Mouse (Mus musculus): ENCODE data around the gene Ccr3. TPM values are rescaled to one million over a fixed set of nuclear protein-coding genes. Genes with fewer than 3 reads are reported as not detected.
"Not testable (repeated sequence)": the region's sequence is repeated elsewhere in the genome, so short reads cannot be mapped to it uniquely, and the experiment has no call there.

The Ccr3 gene
- polyA plus RNA-seq, 1 experiment from 2014 or later: not detected

- DNase-seq (ENCODE audit: low spot score): no peak
- no peak overlapping the region for H3K9ac ChIP-seq (ENCODE audit: low read depth, low read length)
- no peaks in the 10 kb centered on the region for H3K9me3 ChIP-seq (replicated peaks; ENCODE audit: low read length)
- no peaks in the 10 kb centered on the region for H3K4me1 ChIP-seq (replicated peaks; ENCODE audit: insufficient read depth, low read length)
- no peak overlapping the region for H3K4me2 ChIP-seq (ENCODE audit: low read length)
- no peaks in the 10 kb centered on the region for H3K27me3 ChIP-seq (ENCODE audit: insufficient read depth, low read length)
- no peak for ATAC-seq (replicated peaks; ENCODE audit: low FRiP score, low read depth)
- no peaks in the 10 kb centered on the region for H3K36me3 ChIP-seq (ENCODE audit: insufficient read depth, low read length)
- TF ChIP-seq CTCF (IDR thresholded peaks at IDR 0.05; ENCODE audit: low read depth): no peak
- no peak overlapping the region for H3K27ac ChIP-seq
- no peak overlapping the region for H3K4me3 ChIP-seq (replicated peaks; ENCODE audit: low read depth, low read length)
These were observed 44.9 kb downstream of the Ccr3 start for GRCm38 (mm10) chr9:124066572-124067103.

GRCm38 (mm10) chr9:124068098-124069058 lies 46.6 kb downstream of the Ccr3 start:
- 56% methylated on average over 2 of the region's 2 CpGs for WGBS
- H3K36me3 ChIP-seq (ENCODE audit: insufficient read depth, low read length): no peaks in the 10 kb centered on the region
- no peak overlapping the region for H3K4me2 ChIP-seq (ENCODE audit: low read length)
- no peak overlapping the region for H3K4me3 ChIP-seq (replicated peaks; ENCODE audit: low read depth, low read length)
- DNase-seq (ENCODE audit: low spot score): no peak
- no peak overlapping the region for H3K9ac ChIP-seq (ENCODE audit: low read depth, low read length)
- H3K27ac ChIP-seq: no peak overlapping the region
- no peaks in the 10 kb centered on the region for H3K4me1 ChIP-seq (replicated peaks; ENCODE audit: insufficient read depth, low read length)
- no peaks in the 10 kb centered on the region for H3K27me3 ChIP-seq (ENCODE audit: insufficient read depth, low read length)
- H3K9me3 ChIP-seq (replicated peaks; ENCODE audit: low read length): no peaks in the 10 kb centered on the region
- no peak for ATAC-seq (replicated peaks; ENCODE audit: low FRiP score, low read depth)
- no peak for TF ChIP-seq CTCF (IDR thresholded peaks at IDR 0.05; ENCODE audit: low read depth)

GRCm38 (mm10) chr9:124071506-124071905 lies 49.7 kb downstream of the Ccr3 start:
- Histone ChIP-seq H3K27me3 (ENCODE audit: insufficient read depth, low read length) (no peaks in the 10 kb centered on the region), H3K9ac (ENCODE audit: low read depth, low read length) (no peak overlapping the region), H3K4me3 (replicated peaks; ENCODE audit: low read depth, low read length) (no peak overlapping the region), H3K36me3 (ENCODE audit: insufficient read depth, low read length) (no peaks in the 10 kb centered on the region), H3K9me3 (replicated peaks; ENCODE audit: low read length) (no peaks in the 10 kb centered on the region), H3K4me2 (ENCODE audit: low read length) (no peak overlapping the region), H3K4me1 (replicated peaks; ENCODE audit: insufficient read depth, low read length) (no peaks in the 10 kb centered on the region), H3K27ac (no peak overlapping the region)
- ATAC-seq (replicated peaks; ENCODE audit: low FRiP score, low read depth) (no peak), DNase-seq (ENCODE audit: low spot score) (no peak)
- no peak for TF ChIP-seq CTCF (IDR thresholded peaks at IDR 0.05; ENCODE audit: low read depth)
- WGBS: 83% methylated on average over 1 of the region's 1 CpGs

- Histone ChIP-seq H3K4me3 (replicated peaks; ENCODE audit: low read depth, low read length) (no peak overlapping the region), H3K36me3 (ENCODE audit: insufficient read depth, low read length) (no peaks in the 10 kb centered on the region), H3K27me3 (ENCODE audit: insufficient read depth, low read length) (no peaks in the 10 kb centered on the region), H3K9me3 (replicated peaks; ENCODE audit: low read length) (no peaks in the 10 kb centered on the region), H3K27ac (no peak overlapping the region), H3K4me1 (replicated peaks; ENCODE audit: insufficient read depth, low read length) (no peaks in the 10 kb centered on the region), H3K4me2 (ENCODE audit: low read length) (no peak overlapping the region), H3K9ac (ENCODE audit: low read depth, low read length) (no peak overlapping the region)
- no peak for DNase-seq (ENCODE audit: low spot score)
- no peak for TF ChIP-seq CTCF (IDR thresholded peaks at IDR 0.05; ENCODE audit: low read depth)
- WGBS: 67% methylated on average over 4 of the region's 4 CpGs
- no peak for ATAC-seq (replicated peaks; ENCODE audit: low FRiP score, low read depth)
These were observed 58.0 kb downstream of the Ccr3 start for GRCm38 (mm10) chr9:124079803-124080202.

GRCm38 (mm10) chr9:124080471-124080870 lies 58.7 kb downstream of the Ccr3 start:
- H3K27ac ChIP-seq; H3K9me3 ChIP-seq (replicated peaks; ENCODE audit: low read length); H3K4me1 ChIP-seq (replicated peaks; ENCODE audit: insufficient read depth, low read length); DNase-seq (ENCODE audit: low spot score); H3K4me2 ChIP-seq (ENCODE audit: low read length); H3K36me3 ChIP-seq (ENCODE audit: insufficient read depth, low read length); H3K27me3 ChIP-seq (ENCODE audit: insufficient read depth, low read length); H3K4me3 ChIP-seq (replicated peaks; ENCODE audit: low read depth, low read length); H3K9ac ChIP-seq (ENCODE audit: low read depth, low read length); ATAC-seq (replicated peaks; ENCODE audit: low FRiP score, low read depth): not testable (repeated sequence)
- 91% methylated on average over 12 of the region's 13 CpGs for WGBS

Other genes starting within 250 kb of the Ccr3 start
- 0.17 and 0.18 TPM in 2 replicates for gene Cxcr6, start 215.5 kb upstream of the Ccr3 start, polyA plus RNA-seq (2015; fragmentation: Nextera tagmentation; extraction: Ambion mirVana)
- gene Fyco1, start 170.1 kb upstream of the Ccr3 start, polyA plus RNA-seq (2015; fragmentation: Nextera tagmentation; extraction: Ambion mirVana): 5.3 and 6.0 TPM in 2 replicates
- gene Xcr1, start 159.9 kb upstream of the Ccr3 start, polyA plus RNA-seq (2015; fragmentation: Nextera tagmentation; extraction: Ambion mirVana): 0.04 and 0.05 TPM in 2 replicates
- gene Ccr1, start 53.3 kb upstream of the Ccr3 start, polyA plus RNA-seq (2015; fragmentation: Nextera tagmentation; extraction: Ambion mirVana): 2.8 and 3.0 TPM in 2 replicates
- gene Ccr1l1, start 43.6 kb upstream of the Ccr3 start, polyA plus RNA-seq (2015; fragmentation: Nextera tagmentation; extraction: Ambion mirVana): not detected in 2 replicates
- gene Ccr2, start 80.0 kb downstream of the Ccr3 start, polyA plus RNA-seq (2015; fragmentation: Nextera tagmentation; extraction: Ambion mirVana): 1.0 and 1.2 TPM in 2 replicates
- 1.0 TPM in 2 replicates for gene Ccr5, start 99.6 kb downstream of the Ccr3 start, polyA plus RNA-seq (2015; fragmentation: Nextera tagmentation; extraction: Ambion mirVana)

All from kidney, postnatal 0 days (tissue).